Mouse (Mus musculus): ENCODE measurements around the gene Galnt10. TPM values are rescaled to one million over a fixed set of nuclear protein-coding genes. Genes with fewer than 3 reads are reported as not detected.

Gene Galnt10
- total and polyA plus RNA-seq, 3 experiments = 0.07 to 0.85 TPM; not detected in 1

GRCm38 (mm10) chr11:57661492-57662229 is 16.4 kb downstream of the Galnt10 start:
- dilution Hi-C loops (cut with MboI; ENCODE audit: extremely low pct_ligation_motif_present, extremely low pct_unique_long_range_greater_than_20kb, low sequenced_read_pairs) = no loop called here

GRCm38 (mm10) chr11:57662231-57662630 is 17.0 kb downstream of the Galnt10 start:
- H3K4me2 ChIP-seq (ENCODE audit: insufficient read depth, low read depth, poor library complexity, severe bottlenecking) = no peak overlapping the region
- TF ChIP-seq JUN (IDR thresholded peaks at IDR 0.05; ENCODE audit: insufficient read depth, low read depth, low read length) = no peak
- no peak for TF ChIP-seq E2F4 (IDR thresholded peaks at IDR 0.05; ENCODE audit: insufficient replicate concordance, low read depth, low read length)
- TF ChIP-seq MAX (IDR thresholded peaks at IDR 0.05; ENCODE audit: low read length) = no peak
- TF ChIP-seq SIN3A (IDR thresholded peaks at IDR 0.05; ENCODE audit: low read length) = no peak
- TF ChIP-seq NELFE (IDR thresholded peaks at IDR 0.05; ENCODE audit: low read depth, low read length) = no peak
- no peak for TF ChIP-seq BHLHE40 (IDR thresholded peaks at IDR 0.05; ENCODE audit: low read depth, low read length)
- TF ChIP-seq POLR2AphosphoS2 (IDR thresholded peaks at IDR 0.05; ENCODE audit: low read depth, low read length) = no peak
- no peak for TF ChIP-seq TCF12 (IDR thresholded peaks at IDR 0.05; ENCODE audit: low read depth, low read length)
- TF ChIP-seq ETS1 (conservative IDR thresholded peaks at IDR 0.05; ENCODE audit: low read depth, low read length) = no peak
- TF ChIP-seq USF2 (conservative IDR thresholded peaks at IDR 0.05; ENCODE audit: low read depth, low read length) = no peak
- TF ChIP-seq CHD1 (IDR thresholded peaks at IDR 0.05; ENCODE audit: low read depth, low read length) = no peak
- no peak for TF ChIP-seq RAD21 (IDR thresholded peaks at IDR 0.05; ENCODE audit: low read depth, low read length)
- TF ChIP-seq CHD2 (IDR thresholded peaks at IDR 0.05; ENCODE audit: low read length) = no peak
- no peaks in the 10 kb centered on the region for H3K79me2 ChIP-seq (replicated peaks; ENCODE audit: control insufficient read depth, extremely low read depth, insufficient read depth, poor library complexity, severe bottlenecking)
- peaks cover 94% of the 10 kb centered on the region for H3K27me3 ChIP-seq (replicated peaks)
- dilution Hi-C loops (cut with MboI; ENCODE audit: extremely low pct_ligation_motif_present, extremely low pct_unique_long_range_greater_than_20kb, low sequenced_read_pairs) = no loop called here
- H3K4me3 ChIP-seq (replicated peaks in 1 of 3; ENCODE audit: low read depth in 2 of 3, low read length in 2 of 3, poor library complexity in 1 of 3) = no peak overlapping the region
- in situ Hi-C loops (cut with MboI; ENCODE audit: low pct_ligation_motif_present, low pct_unique_long_range_greater_than_20kb, low sequenced_read_pairs) = no loop called here
- no peaks in the 10 kb centered on the region for H3K4me1 ChIP-seq (ENCODE audit: control insufficient read depth in 1 of 2, insufficient read depth in 2 of 2)
- H3K9me3 ChIP-seq (replicated peaks; ENCODE audit: low read length) = peaks cover 8% of the 10 kb centered on the region
- H3K36me3 ChIP-seq (replicated peaks in 1 of 2; ENCODE audit: control insufficient read depth in 1 of 2, insufficient read depth in 1 of 2, low read length in 1 of 2) = no peaks in the 10 kb centered on the region
- no peak for DNase-seq (ENCODE audit: extremely low read depth)
- no peak overlapping the region for H3K27ac ChIP-seq (ENCODE audit: insufficient read depth, low read depth)
- H3K9ac ChIP-seq (ENCODE audit: insufficient read depth, low read depth) = no peak overlapping the region

More at GRCm38 (mm10) chr11:57661492-57662229, 16.4 kb downstream of the Galnt10 start:
- H3K4me1 ChIP-seq (ENCODE audit: control insufficient read depth in 1 of 2, insufficient read depth in 2 of 2) = no peaks in the 10 kb centered on the region
- TF ChIP-seq BHLHE40 (IDR thresholded peaks at IDR 0.05; ENCODE audit: low read depth, low read length) = peak; percentile 30; the same call in 1 of the 2 replicates
- TF ChIP-seq PAX5 (IDR thresholded peaks at IDR 0.05; ENCODE audit: low read length) = no peak
- H3K36me3 ChIP-seq (replicated peaks in 1 of 2; ENCODE audit: control insufficient read depth in 1 of 2, insufficient read depth in 1 of 2, low read length in 1 of 2) = no peaks in the 10 kb centered on the region
- peaks cover 95% of the 10 kb centered on the region for H3K27me3 ChIP-seq (replicated peaks)
- no peak overlapping the region for H3K4me3 ChIP-seq (replicated peaks in 1 of 3; ENCODE audit: low read depth in 2 of 3, low read length in 2 of 3, poor library complexity in 1 of 3)
- no peak overlapping the region for H3K4me2 ChIP-seq (ENCODE audit: insufficient read depth, low read depth, poor library complexity, severe bottlenecking)
- H3K9me3 ChIP-seq (replicated peaks; ENCODE audit: low read length) = peaks cover 8% of the 10 kb centered on the region
- no peaks in the 10 kb centered on the region for H3K79me2 ChIP-seq (replicated peaks; ENCODE audit: control insufficient read depth, extremely low read depth, insufficient read depth, poor library complexity, severe bottlenecking)
- H3K27ac ChIP-seq (ENCODE audit: insufficient read depth, low read depth) = no peak overlapping the region
- H3K9ac ChIP-seq (ENCODE audit: insufficient read depth, low read depth) = no peak overlapping the region
- DNase-seq (ENCODE audit: extremely low read depth) = no peak
- in situ Hi-C loops (cut with MboI; ENCODE audit: low pct_ligation_motif_present, low pct_unique_long_range_greater_than_20kb, low sequenced_read_pairs) = no loop called here
